Mouse (Mus musculus): ENCODE results near the gene Rnd3.
A peak's percentile ranks its signal among the peaks of the same experiment; 100 is the strongest.

The Rnd3 gene

DNA sequence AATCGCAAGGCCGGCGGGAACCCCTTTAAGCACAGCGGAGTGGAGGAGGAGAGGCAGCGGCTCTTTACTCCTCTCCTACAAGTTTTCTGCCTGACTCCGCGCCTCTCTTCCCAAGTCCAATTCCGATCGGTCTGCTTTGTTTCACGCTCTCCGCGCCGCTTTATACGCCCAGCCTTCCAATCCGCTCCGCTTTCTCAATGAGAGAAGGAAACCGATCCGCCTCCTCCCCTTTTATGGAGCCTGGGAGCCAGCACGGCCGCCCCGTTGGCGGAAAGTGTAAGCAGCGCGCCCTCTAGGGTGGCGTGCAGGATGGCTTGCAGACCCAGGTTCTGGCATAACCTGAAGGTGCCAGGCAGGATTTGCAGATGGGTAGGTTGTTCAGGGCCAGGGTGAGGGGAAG lies at the start of gene Rnd3:
Gene Rnd3, minus strand, starts transcription at position 137 of the 400 bp plus-strand sequence.
- peak; percentile 98 for DNase-seq (ENCODE audit: low spot score)

- DNase-seq (ENCODE audit: low spot score), result peak; percentile 34
Measured at GRCm38 (mm10) chr2:51192319-51192718, 43.4 kb upstream of the Rnd3 start.

- DNase-seq (ENCODE audit: low spot score), result no peak
Measured at GRCm38 (mm10) chr2:51185762-51186161, 36.9 kb upstream of the Rnd3 start.

GRCm38 (mm10) chr2:51182990-51183389 lies 34.1 kb upstream of the Rnd3 start:
- no peak for DNase-seq (ENCODE audit: low spot score)

GRCm38 (mm10) chr2:51181376-51181775 lies 32.5 kb upstream of the Rnd3 start:
- no peak for DNase-seq (ENCODE audit: low spot score)

- no peak for DNase-seq (ENCODE audit: low spot score)
Measured at GRCm38 (mm10) chr2:51179096-51179495, 30.2 kb upstream of the Rnd3 start.

DNA sequence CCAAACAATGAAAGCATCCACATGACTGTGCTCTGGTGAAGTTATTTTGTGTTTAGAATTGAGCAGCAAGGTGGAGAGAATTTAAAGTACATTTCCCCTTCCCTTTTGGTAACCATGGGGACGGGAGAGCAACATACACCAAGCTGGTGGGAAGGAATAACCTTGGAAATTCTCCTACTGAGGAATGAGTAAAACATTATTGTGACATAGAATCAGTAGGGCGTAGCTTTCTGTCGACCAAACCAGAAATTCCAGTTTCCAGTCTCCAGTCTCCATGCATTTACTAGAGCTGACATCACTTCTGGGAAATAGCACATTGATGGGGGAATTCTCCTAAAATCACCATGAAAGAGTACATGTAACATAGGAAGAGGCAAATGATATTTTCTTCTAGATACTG lies 28.7 kb upstream of the Rnd3 start:
- DNase-seq (ENCODE audit: low spot score), result no peak

GRCm38 (mm10) chr2:51175276-51175675 lies 26.4 kb upstream of the Rnd3 start:
- no peak for DNase-seq (ENCODE audit: low spot score)

DNA sequence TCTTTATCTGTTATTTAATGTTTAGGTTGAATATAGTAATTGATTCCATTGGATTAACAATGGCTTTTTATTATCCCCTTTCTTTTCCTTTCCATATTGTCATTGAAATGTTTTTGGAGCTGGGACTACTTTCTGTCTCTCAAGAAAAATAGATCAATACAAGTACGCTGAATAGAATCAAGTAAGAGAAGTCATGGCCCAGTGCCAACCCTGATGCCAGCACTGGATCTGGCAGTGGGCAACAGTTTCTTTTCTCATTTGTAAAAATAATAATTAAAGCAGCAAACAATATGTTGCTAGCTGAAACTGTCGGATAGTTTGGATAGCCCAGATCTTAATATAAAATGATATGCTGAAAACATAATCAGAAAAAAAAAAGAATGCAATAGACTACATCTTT lies 12.2 kb upstream of the Rnd3 start:
- DNase-seq (ENCODE audit: low spot score), result no peak

GRCm38 (mm10) chr2:51148454-51148853 lies 457 bp downstream of the Rnd3 start:
- DNase-seq (ENCODE audit: low spot score), result peak; percentile 62

DNA sequence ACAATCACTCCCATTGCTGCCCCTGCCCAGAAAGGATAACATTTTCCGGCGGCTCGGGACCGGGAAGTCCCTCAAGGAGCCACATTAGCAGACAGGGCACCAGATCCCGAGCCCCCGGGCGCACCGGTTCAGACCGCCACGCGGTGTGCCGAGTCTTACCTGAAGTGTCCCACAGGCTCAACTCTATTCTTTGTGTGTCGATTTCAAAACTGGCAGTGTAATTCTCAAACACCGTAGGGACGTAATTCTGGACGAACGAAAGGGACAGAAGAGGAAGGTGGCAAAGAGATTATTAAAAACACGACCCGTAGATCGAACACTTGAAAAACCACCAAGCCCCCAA lies 875 bp downstream of the Rnd3 start:
- DNase-seq (ENCODE audit: low spot score), result no peak

- DNase-seq (ENCODE audit: low spot score), result peak; percentile 81
Measured at GRCm38 (mm10) chr2:51147318-51148064, 1.4 kb downstream of the Rnd3 start.

DNA sequence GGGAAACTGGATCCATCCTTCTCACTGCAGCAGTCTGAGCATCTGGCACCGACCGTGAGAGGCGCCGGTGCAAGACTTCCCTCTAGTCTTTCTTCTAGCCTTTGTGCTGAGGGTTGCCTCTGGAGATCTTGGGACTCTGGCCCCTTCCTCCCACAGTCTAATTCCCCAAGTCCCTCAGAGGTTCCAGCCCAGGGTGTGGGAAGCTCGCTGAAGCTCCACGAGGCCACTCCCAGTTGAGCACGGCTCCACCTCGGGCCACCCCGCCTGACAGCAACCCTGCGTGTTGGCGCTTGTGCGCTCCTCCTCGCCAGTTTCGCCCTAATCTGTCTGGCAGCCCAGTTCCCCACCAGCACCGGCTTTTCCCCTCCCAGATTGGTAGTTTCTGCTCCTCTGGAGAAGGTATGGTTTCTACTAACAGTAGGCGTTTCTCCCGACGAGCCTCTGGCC lies 2.0 kb downstream of the Rnd3 start:
- DNase-seq (ENCODE audit: low spot score), result peak; percentile 76

- peak; percentile 64 for DNase-seq (ENCODE audit: low spot score)
Measured at GRCm38 (mm10) chr2:51145838-51146470, 3.0 kb downstream of the Rnd3 start.

DNA sequence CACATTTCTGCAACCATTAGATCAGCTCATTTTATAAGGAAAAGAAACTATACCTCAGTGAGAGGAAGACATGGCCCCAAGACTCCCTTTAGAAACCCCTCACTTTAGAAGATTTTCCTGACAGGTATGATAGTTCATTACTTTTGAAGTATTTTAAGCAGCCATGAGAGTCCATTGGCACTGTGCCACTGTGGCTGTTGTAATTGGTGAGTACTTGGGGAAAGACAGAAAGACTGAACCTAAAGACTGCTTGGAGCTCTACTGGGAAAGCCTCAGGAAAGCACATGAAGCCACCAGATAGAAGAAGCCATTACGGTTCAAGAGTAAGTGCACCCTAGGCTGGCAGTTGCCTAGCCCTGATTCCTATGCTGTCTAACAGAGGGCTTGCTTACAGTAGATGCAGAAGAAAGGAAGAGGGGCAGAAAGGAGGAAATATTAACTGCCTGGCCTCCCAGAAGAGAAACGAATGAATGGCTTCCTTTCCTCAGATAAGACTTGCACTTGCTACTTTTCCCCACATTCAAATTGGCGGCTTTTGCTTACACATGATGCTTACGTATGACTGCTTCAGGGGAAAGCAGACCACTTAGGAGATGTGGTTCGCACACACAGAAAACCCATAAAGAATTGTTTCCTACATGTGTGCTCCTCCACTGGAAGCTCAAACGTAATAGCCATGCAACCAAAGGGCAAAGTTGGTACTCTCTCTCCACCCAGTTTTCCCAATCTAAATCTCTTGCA lies 4.4 kb downstream of the Rnd3 start:
- no peak for DNase-seq (ENCODE audit: low spot score)

- DNase-seq (ENCODE audit: low spot score), result no peak
Measured at GRCm38 (mm10) chr2:51142422-51142821, 6.5 kb downstream of the Rnd3 start.

DNA sequence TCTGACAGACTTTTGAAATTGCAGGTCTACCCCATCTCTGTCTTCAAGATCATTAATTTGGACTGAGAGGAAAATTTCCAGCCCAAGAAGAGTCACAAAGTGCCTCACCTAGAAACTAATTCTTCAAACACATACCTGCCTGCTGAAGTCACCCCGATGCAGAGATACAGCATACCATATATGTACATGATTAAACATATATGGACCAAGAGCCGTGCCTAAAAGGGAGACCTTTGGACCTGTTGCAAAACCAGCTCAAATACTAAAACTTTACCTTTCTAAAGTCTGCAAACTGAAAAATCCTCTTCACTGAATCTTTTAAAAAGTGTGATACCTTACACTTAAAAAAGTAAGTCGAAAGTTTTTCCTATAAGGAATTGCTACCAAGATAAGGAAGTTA lies 7.6 kb downstream of the Rnd3 start:
- no peak for DNase-seq (ENCODE audit: low spot score)

DNA sequence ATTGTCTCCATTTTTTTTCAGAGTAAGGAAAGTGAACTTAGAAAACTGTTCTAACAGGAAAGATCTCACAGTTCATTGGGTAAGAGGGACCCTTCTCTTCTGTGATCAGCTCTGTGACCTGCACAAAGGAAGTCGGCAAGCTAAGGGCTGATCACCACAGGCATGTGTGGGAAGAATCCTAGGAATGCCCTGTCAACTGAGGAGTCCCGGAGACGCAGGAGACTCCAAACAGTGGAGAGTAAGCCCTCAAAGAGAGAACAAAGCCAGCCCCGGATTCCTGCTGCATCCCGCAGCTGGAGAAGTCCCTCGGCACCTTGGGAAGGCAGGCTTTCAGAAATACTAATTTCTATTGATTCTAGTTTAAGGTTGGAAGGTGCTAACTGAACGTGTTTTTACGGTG lies 8.4 kb downstream of the Rnd3 start:
- peak; percentile 70 for DNase-seq (ENCODE audit: low spot score)

DNA sequence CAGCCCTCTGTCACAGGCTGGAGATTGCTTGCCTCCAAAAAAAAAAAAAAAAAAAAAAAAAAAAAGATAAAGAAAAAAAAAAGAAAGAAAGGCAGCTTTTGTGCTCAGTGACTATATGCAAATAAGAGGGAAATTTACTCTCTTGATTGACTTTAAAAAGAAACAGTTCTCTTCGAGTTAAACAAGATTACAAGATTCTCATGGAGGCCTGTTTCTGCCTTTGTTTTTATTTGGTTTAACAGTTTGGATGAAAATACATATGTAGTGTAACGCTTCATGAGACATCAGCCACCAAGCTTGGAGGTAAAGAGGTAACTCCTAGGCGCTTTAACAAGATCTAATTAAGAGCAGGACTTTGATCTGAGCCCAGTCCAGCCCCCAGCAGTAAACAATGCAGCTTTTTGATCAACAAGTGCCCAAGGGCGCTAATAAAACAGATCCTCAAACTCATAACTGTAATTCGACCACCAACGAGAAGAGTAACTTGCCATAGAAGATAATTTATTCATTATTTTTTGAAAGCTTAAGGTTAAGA lies 8.9 kb downstream of the Rnd3 start:
- DNase-seq (ENCODE audit: low spot score), result peak; percentile 30

DNA sequence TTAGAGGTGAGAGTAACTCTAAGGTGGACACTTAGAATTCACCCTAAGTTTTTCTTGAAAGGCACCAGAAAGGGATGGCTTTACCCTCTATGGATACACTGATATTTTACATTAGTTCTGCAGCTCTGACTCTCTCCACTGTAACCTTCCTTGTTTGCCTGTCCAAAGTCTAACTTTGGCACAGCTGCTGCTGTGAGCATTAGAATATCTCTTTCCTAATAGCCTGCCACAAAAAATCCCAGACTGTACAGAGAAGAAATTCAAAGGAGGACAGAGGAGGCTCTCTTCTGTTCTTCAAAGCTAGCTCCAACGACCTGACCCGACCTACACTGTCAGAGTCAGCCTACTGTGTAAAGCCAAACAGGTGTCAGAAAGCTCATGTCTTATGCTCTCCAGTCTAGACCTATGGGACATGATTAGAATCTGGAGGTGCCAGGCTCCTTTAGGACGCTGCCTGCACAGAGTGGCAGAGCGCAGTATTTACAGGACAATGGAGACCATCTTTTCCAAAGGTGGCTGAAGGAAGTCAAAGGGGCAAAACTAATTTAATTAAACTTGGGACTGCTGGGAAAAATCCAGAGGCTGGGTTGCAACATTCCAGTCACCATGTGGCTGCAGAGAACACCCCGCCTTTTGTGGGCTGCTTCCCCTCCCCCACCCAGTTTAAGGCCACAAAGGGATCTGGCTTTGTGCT lies 9.5 kb downstream of the Rnd3 start:
- DNase-seq (ENCODE audit: low spot score), result peak; percentile 87

DNA sequence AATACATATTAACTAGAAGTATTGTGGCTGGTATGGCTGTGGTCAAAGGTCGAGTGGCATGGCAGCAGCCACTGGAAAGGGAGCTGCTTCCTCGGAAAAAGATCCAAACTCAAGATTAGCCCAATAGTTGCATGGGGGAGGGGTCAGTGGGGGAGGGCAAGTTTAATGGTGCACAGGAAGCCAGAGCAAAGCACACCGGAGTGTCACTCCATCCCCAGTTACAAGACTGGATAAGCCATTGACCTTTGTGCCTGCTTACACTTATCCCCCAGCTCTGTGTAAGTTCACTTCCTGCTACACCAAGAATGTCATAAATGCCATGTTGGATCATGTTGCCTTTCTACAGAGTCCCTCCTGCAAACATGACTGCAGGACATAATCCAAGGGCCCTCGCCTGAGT lies 11.2 kb downstream of the Rnd3 start:
- DNase-seq (ENCODE audit: low spot score), result no peak

GRCm38 (mm10) chr2:51132181-51132580 lies 16.7 kb downstream of the Rnd3 start:
- DNase-seq (ENCODE audit: low spot score), result no peak
